Mouse (Mus musculus) T-helper 17 cell (primary cell): Measurements from ENCODE around the gene Ube2c.

Experiments
- in situ Hi-C, 2 experiments: fragments of 300-600 bp; cut with MboI, MseI; formaldehyde crosslinking; loops; 1 replicate in 1 of 2; 2 replicates in 1 of 2; pipeline ENCODE4 v1.15.1; 2025; ENCODE audit warnings: high pct_unique_total_duplicates in 2 of 2

The Ube2c gene

GRCm38 (mm10) chr2:164815348-164815747 is 45.6 kb downstream of the Ube2c start:
- in situ Hi-C loops, result no loop called here

DNA sequence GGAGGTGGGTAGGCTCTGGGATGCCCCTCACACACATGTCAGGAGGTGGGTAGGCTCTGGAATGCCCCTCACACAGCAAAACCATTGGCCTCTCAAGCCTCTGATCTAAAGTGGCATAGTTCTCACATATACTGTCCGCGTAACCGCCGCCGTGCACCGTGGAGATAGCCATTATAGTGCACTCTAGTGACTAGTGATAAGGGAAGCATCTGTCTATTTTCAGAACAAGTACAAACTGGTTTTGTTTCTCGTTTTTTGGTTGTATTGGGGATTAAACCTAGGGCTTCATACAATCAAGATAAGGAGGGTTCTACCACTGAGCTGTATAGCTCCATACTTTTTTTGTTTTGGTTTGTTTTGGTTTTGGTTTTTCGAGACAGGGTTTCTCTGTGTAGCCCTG is 46.1 kb downstream of the Ube2c start:
- in situ Hi-C loops, result no loop called here

DNA sequence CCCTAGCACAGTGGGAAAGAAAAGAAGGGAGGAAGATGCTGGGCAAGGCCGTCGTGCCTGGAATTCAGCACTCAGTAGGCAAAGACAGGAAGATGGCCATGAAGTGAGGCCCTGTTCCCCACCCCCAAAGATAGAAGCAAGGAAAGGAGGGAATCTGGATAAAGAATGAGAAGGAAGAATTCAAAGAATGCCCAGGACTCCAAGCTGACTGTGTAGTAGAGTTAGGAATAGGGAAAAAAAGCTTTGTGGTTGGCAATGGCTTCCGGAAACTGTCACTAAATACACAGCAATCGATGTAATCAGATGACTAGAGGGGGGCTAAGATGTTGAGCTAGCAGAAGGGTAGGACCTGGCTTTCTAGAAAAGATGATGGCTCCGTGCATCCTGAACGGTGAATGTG is 47.5 kb downstream of the Ube2c start:
- in situ Hi-C loops, result no loop called here

GRCm38 (mm10) chr2:164817703-164818102 is 48.0 kb downstream of the Ube2c start:
- in situ Hi-C loops, result no loop called here

DNA sequence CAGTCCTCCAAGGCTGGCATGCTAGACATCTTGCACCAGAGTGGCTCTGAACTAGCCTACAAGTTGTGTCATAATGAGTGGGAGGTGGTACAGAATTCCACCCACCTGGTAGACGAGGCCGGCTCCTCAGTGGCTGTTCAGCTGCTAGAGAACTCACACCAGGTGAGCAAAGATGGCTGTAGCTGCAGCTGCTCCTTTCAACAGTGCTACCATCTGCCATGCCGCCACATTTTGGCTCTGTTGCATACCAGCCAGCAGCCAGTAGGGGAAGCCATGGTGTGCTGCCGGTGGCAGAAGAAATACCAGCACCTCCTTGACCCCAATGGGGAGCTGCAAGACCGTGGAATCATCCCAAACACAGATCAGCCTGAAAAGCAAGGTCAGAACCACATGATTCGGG is 51.4 kb downstream of the Ube2c start:
- in situ Hi-C loops, result no loop called here

DNA sequence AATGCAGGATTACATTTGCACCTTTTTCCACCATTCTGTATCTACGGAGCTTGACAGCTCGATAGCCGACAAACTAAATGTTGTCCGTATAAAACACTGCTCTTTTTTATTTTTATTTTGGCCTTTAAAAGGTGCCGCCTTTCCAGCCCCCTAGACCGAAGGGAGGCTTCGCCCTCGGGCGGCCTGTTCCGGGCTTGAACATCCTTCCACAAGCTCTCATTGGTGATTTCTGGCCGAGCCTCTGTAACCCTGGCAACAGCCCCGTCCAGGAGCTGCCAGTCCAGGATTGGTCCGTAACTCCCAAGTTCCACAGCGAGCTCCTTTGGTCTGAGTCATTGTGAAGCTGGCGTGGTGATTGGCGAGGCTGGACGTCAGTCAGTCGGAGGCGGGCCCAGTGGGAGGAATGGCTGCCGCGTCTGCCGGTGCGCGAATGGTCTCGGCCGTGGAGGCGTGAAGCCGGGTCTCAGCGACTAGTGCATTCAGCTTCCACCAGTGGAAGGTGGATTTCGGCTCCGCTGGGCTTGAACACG is 53.0 kb downstream of the Ube2c start, which contains the start of gene Zswim1:
TSS of gene Zswim1 (plus strand) at position 51 of the 530 bp plus-strand sequence.
- in situ Hi-C loops, result no loop called here

GRCm38 (mm10) chr2:164823181-164823585 is 53.5 kb downstream of the Ube2c start:
- in situ Hi-C loops, result no loop called here

GRCm38 (mm10) chr2:164823969-164824368 is 54.3 kb downstream of the Ube2c start:
- in situ Hi-C loops, result no loop called here

GRCm38 (mm10) chr2:164825521-164825920 is 55.8 kb downstream of the Ube2c start:
- in situ Hi-C loops, result no loop called here

- in situ Hi-C loops, result no loop called here
Observed at GRCm38 (mm10) chr2:164827146-164827850, 57.6 kb downstream of the Ube2c start.
